Mouse (Mus musculus) MEL (cell line): ENCODE measurements around the gene Tmem240.

ENCODE experiments used
- CHD2 ChIP-seq: IDR thresholded peaks from 2 replicates; pipeline ENCODE4 v1.6.1; 2011; ENCODE audit warnings: low read length, improper control_type of control experiment
- JUND ChIP-seq: IDR thresholded peaks from 2 replicates; pipeline ENCODE4 v1.6.1; 2011; ENCODE audit warnings: low read depth, mild to moderate bottlenecking, improper control_type of control experiment, low read length
- MAX ChIP-seq: IDR thresholded peaks from 2 replicates; pipeline ENCODE4 v1.6.1; 2011; ENCODE audit warnings: low read length, improper control_type of control experiment
- MAZ ChIP-seq: IDR thresholded peaks from 2 replicates; pipeline ENCODE4 v1.6.1; 2012; ENCODE audit warnings: low read depth, mild to moderate bottlenecking, inconsistent platforms, low read length, improper control_type of control experiment
- POLR2A ChIP-seq, 2 experiments: IDR thresholded peaks; 2 replicates each; pipeline ENCODE4 v1.6.1; 2011 to 2012; ENCODE audit warnings: low read length in 2 of 2, mild to moderate bottlenecking in 2 of 2, control low read depth in 1 of 2, improper control_type of control experiment in 1 of 2, low read depth in 1 of 2, moderate library complexity in 1 of 2; ENCODE audit not compliant: control insufficient read depth in 1 of 2, insufficient read depth in 1 of 2, poor library complexity in 1 of 2
- RCOR1 ChIP-seq: IDR thresholded peaks from 2 replicates; pipeline ENCODE4 v1.6.1; 2012; ENCODE audit warnings: low read depth, mild to moderate bottlenecking, inconsistent platforms, low read length, improper control_type of control experiment
- SMC3 ChIP-seq: IDR thresholded peaks from 2 replicates; pipeline ENCODE4 v1.6.1; 2011; ENCODE audit warnings: low read depth, low read length, improper control_type of control experiment
- TAL1 ChIP-seq: IDR thresholded peaks from 2 replicates; pipeline ENCODE4 v1.6.1; 2012; ENCODE audit warnings: mild to moderate bottlenecking, inconsistent platforms, low read length, moderate library complexity, mixed read lengths
- TBP ChIP-seq: IDR thresholded peaks from 2 replicates; pipeline ENCODE4 v1.8.0; 2011; ENCODE audit warnings: low read depth, low read length, improper control_type of control experiment

- TF ChIP-seq POLR2A (IDR thresholded peaks at IDR 0.05; ENCODE audit: control insufficient read depth in 1 of 2, insufficient read depth in 1 of 2, low read depth in 1 of 2, low read length in 2 of 2, poor library complexity in 1 of 2) = no peak
- TF ChIP-seq TBP = no peak
- no peak for TF ChIP-seq SMC3
- TF ChIP-seq JUND = no peak
- no peak for TF ChIP-seq MAX
- no peak for TF ChIP-seq RCOR1
- no peak for TF ChIP-seq TAL1
- no peak for TF ChIP-seq CHD2
- no peak for TF ChIP-seq MAZ
Measured at GRCm38 (mm10) chr4:155738262-155738661, 3.7 kb downstream of the Tmem240 start.
